Mouse (Mus musculus) kidney, adult 2 months (tissue): ENCODE measurements around the gene Slc2a10. TPM values are rescaled to one million over a fixed set of nuclear protein-coding genes. Genes with fewer than 3 reads are reported as not detected.

ENCODE experiments used
- DNase-seq: peaks from one replicate; pipeline ENCODE4 v3.0.0; 2021
- H3K27ac ChIP-seq: fragments of 200-500 bp; 2 replicates; pipeline ENCODE4 v1.5.1; 2012; ENCODE audit warnings: low read depth, low read length, control low read depth, inconsistent platforms; ENCODE audit not compliant: insufficient read depth
- H3K27me3 ChIP-seq: fragments of 200-500 bp; replicated peaks from 2 replicates; pipeline ENCODE4 v1.6.1; 2012; ENCODE audit warnings: mild to moderate bottlenecking, moderate library complexity, low read length, inconsistent platforms; ENCODE audit not compliant: control insufficient read depth, insufficient read depth
- H3K36me3 ChIP-seq: fragments of 200-500 bp; 2 replicates; pipeline ENCODE4 v1.6.1; 2012; ENCODE audit warnings: mild to moderate bottlenecking, moderate library complexity, low read length, inconsistent platforms; ENCODE audit not compliant: control insufficient read depth, insufficient read depth
- H3K4me1 ChIP-seq: fragments of 200-500 bp; 2 replicates; pipeline ENCODE4 v1.6.1; 2011; ENCODE audit warnings: low read length; ENCODE audit not compliant: control insufficient read depth, insufficient read depth
- H3K4me3 ChIP-seq: fragments of 200-500 bp; 2 replicates; pipeline ENCODE4 v1.5.1; 2011; ENCODE audit warnings: mild to moderate bottlenecking, low read depth, low read length, control low read depth; ENCODE audit not compliant: insufficient read depth
- CTCF ChIP-seq: fragments of 200-500 bp; conservative IDR thresholded peaks from 2 replicates; pipeline ENCODE4 v1.5.1; 2011; ENCODE audit warnings: low read depth, mild to moderate bottlenecking, control low read depth, low read length, moderate library complexity, mixed read lengths; ENCODE audit not compliant: insufficient read depth, insufficient read length
- POLR2A ChIP-seq: fragments of 200-500 bp; IDR thresholded peaks from one replicate; pipeline ENCODE4 v1.6.1; 2011; ENCODE audit warnings: low read depth, low read length, control low read depth
- WGBS: fragments of 180-500 bp; shearing (Covaris S2); methylation state at CpG from one replicate; pipeline ENCODE4 v1.1.7; 2018; 5-methylcytosine and 5-hydroxymethylcytosine counted together
- polyA plus RNA-seq: library from polyadenylated mRNA; depleted of rRNA; stranded (reverse); fragments of >200 nt; gene quantifications from 2 replicates; pipeline ENCODE4 v1.2.3, GENCODE M21; 2012; rRNA removed

Gene Slc2a10
- 1.5 and 1.7 TPM in 2 replicates for polyA plus RNA-seq

GRCm38 (mm10) chr2:165503259-165504203 lies at the start of gene Slc2a10:
Slc2a10 (plus strand) TSS chr2:165503787.
- TF ChIP-seq CTCF (no peak), POLR2A (no peak)
- DNase-seq = peak; percentile 28

GRCm38 (mm10) chr2:165456710-165457109 lies 46.9 kb upstream of the Slc2a10 start:
- Histone ChIP-seq H3K27me3 (no peaks in the 10 kb centered on the region), H3K4me3 (no peak overlapping the region), H3K27ac (no peak overlapping the region), H3K4me1 (peaks cover 31% of the 10 kb centered on the region; the same call in 1 of the 2 replicates), H3K36me3 (no peaks in the 10 kb centered on the region)
- WGBS = 64% methylated on average over 2 of the region's 2 CpGs
- peak; percentile 44 for DNase-seq
- TF ChIP-seq CTCF (no peak), POLR2A (no peak)

More at GRCm38 (mm10) chr2:165503259-165504203, at the start of gene Slc2a10:
- Histone ChIP-seq H3K4me3 (peak within 1 kb of the TSS; percentile 61), H3K27ac (no peak within 1 kb of the TSS), H3K4me1 (no peaks in the 10 kb centered on the region), H3K27me3 (no peaks in the 10 kb centered on the region), H3K36me3 (no peaks in the 10 kb centered on the region)
- 6% methylated on average over 31 of the region's 32 CpGs for WGBS

- H3K27ac ChIP-seq = peak overlapping the region; percentile 88
- H3K4me3 ChIP-seq = no peak overlapping the region
- TF ChIP-seq CTCF (no peak), POLR2A (no peak)
- no peaks in the 10 kb centered on the region for H3K27me3 ChIP-seq
- no peaks in the 10 kb centered on the region for H3K36me3 ChIP-seq
- H3K4me1 ChIP-seq = peaks cover 28% of the 10 kb centered on the region; the same call in 1 of the 2 replicates
- 44% methylated on average over 5 of the region's 5 CpGs for WGBS
- peak; percentile 88 for DNase-seq
These were observed 45.4 kb upstream of the Slc2a10 start for GRCm38 (mm10) chr2:165458189-165458588.

GRCm38 (mm10) chr2:165459663-165460062 lies 43.9 kb upstream of the Slc2a10 start:
- no peak overlapping the region for H3K4me3 ChIP-seq
- no peaks in the 10 kb centered on the region for H3K27me3 ChIP-seq
- 17% methylated on average over 7 of the region's 7 CpGs for WGBS
- H3K27ac ChIP-seq = peak overlapping the region; percentile 88
- DNase-seq = peak; percentile 96
- no peaks in the 10 kb centered on the region for H3K36me3 ChIP-seq
- H3K4me1 ChIP-seq = peaks cover 28% of the 10 kb centered on the region; the same call in 1 of the 2 replicates
- TF ChIP-seq CTCF (no peak), POLR2A (peak; percentile 24)

GRCm38 (mm10) chr2:165467824-165468452 lies 35.6 kb upstream of the Slc2a10 start:
- no peak for TF ChIP-seq CTCF
- no peak for TF ChIP-seq POLR2A
- Histone ChIP-seq H3K36me3 (no peaks in the 10 kb centered on the region), H3K4me1 (no peaks in the 10 kb centered on the region; the same call in 1 of the 2 replicates), H3K27me3 (no peaks in the 10 kb centered on the region), H3K27ac (peak overlapping the region; percentile 58), H3K4me3 (no peak overlapping the region)
- 41% methylated on average over 15 of the region's 15 CpGs for WGBS
- DNase-seq = peak; percentile 93

GRCm38 (mm10) chr2:165470167-165470566 lies 33.4 kb upstream of the Slc2a10 start:
- TF ChIP-seq CTCF (no peak; the same call in 1 of the 2 replicates), POLR2A (no peak)
- no peak overlapping the region for H3K4me3 ChIP-seq
- no peak overlapping the region for H3K27ac ChIP-seq
- DNase-seq = peak; percentile 60
- no peaks in the 10 kb centered on the region for H3K36me3 ChIP-seq
- WGBS = 26% methylated on average over 5 of the region's 5 CpGs
- H3K4me1 ChIP-seq = no peaks in the 10 kb centered on the region; the same call in 1 of the 2 replicates
- no peaks in the 10 kb centered on the region for H3K27me3 ChIP-seq
